Mouse (Mus musculus) spleen, postnatal 10 days (tissue): ENCODE data around the gene Gm45711.
A peak's percentile ranks its signal among the peaks of the same experiment; 100 is the strongest.
"Not testable (repeated sequence)": the region's sequence is repeated elsewhere in the genome, so short reads cannot be mapped to it uniquely, and the experiment has no call there.

Experiments used
- DNase-seq, 2 experiments: peaks; one replicate each; pipeline ENCODE4 v3.0.0; 2021 to 2022; ENCODE audit warnings: low spot score in 2 of 2

Gm45711 gene

GRCm38 (mm10) chr8:104321267-104321666 is 11.4 kb upstream of the Gm45711 start, which contains the start of gene Gm11020:
Gm11020 (plus strand) TSS chr8:104321567.
- DNase-seq = not testable (repeated sequence)

GRCm38 (mm10) chr8:104313311-104313710 is 3.4 kb upstream of the Gm45711 start:
- DNase-seq = no peak

- not testable (repeated sequence) for DNase-seq
These were observed 2.1 kb upstream of the Gm45711 start for GRCm38 (mm10) chr8:104312023-104312422.

- DNase-seq = not testable (repeated sequence)
These were observed 1.5 kb downstream of the Gm45711 start for GRCm38 (mm10) chr8:104308341-104308740.

- DNase-seq = no peak
These were observed 4.9 kb downstream of the Gm45711 start for GRCm38 (mm10) chr8:104304962-104305361.

GRCm38 (mm10) chr8:104302536-104302935 is 7.3 kb downstream of the Gm45711 start:
- not testable (repeated sequence) for DNase-seq

- not testable (repeated sequence) for DNase-seq
These were observed 8.3 kb downstream of the Gm45711 start for GRCm38 (mm10) chr8:104301577-104301976.

GRCm38 (mm10) chr8:104294396-104294795 is 15.5 kb downstream of the Gm45711 start:
- DNase-seq = no peak

GRCm38 (mm10) chr8:104293081-104293480 is 16.8 kb downstream of the Gm45711 start, which contains the start of gene Cmtm2a:
Cmtm2a (minus strand) TSS chr8:104293181.
- DNase-seq = not testable (repeated sequence)

- no peak for DNase-seq
These were observed 40.9 kb downstream of the Gm45711 start for GRCm38 (mm10) chr8:104268937-104269440.

GRCm38 (mm10) chr8:104268368-104268767 is 41.5 kb downstream of the Gm45711 start:
- no peak for DNase-seq

- DNase-seq = not testable (repeated sequence)
These were observed 45.5 kb downstream of the Gm45711 start for GRCm38 (mm10) chr8:104264271-104264935.

- DNase-seq = not testable (repeated sequence)
These were observed 48.1 kb downstream of the Gm45711 start for GRCm38 (mm10) chr8:104261802-104262201.

- DNase-seq = peak in 1 of 2 experiments; percentile 78
These were observed 56.9 kb downstream of the Gm45711 start for GRCm38 (mm10) chr8:104253016-104253415.

- peak; percentile 2 to 35 for DNase-seq
These were observed 58.4 kb downstream of the Gm45711 start for GRCm38 (mm10) chr8:104251461-104251860.

- DNase-seq = peak; percentile 85 to 92
These were observed 59.2 kb downstream of the Gm45711 start, which contains the start of gene Cklf for GRCm38 (mm10) chr8:104250439-104251367. Cklf (plus strand) TSS chr8:104250861.

GRCm38 (mm10) chr8:104249442-104249996 is 60.4 kb downstream of the Gm45711 start:
- DNase-seq = no peak

- peak; percentile 67 to 87 for DNase-seq
These were observed 61.6 kb downstream of the Gm45711 start, which contains the start of gene Tk2 for GRCm38 (mm10) chr8:104248276-104248675. Tk2 (minus strand) TSS chr8:104248558.

GRCm38 (mm10) chr8:104247908-104248275 is 62.0 kb downstream of the Gm45711 start:
- peak; percentile 46 to 56 for DNase-seq

GRCm38 (mm10) chr8:104247054-104247907 is 62.6 kb downstream of the Gm45711 start:
- DNase-seq = peak; percentile 45 to 86

GRCm38 (mm10) chr8:104246621-104247020 is 63.3 kb downstream of the Gm45711 start:
- no peak for DNase-seq
